Mouse (Mus musculus): ENCODE data around the gene Kctd18. TPM values are rescaled to one million over a fixed set of nuclear protein-coding genes. Genes with fewer than 3 reads are reported as not detected.
"Not testable (repeated sequence)": the region's sequence is repeated elsewhere in the genome, so short reads cannot be mapped to it uniquely, and the experiment has no call there.

The Kctd18 gene
- polyA plus RNA-seq, 1 experiment: 4.8 TPM

GRCm38 (mm10) chr1:58030156-58030871 is 11.6 kb upstream of the Kctd18 start:
- 34% methylated on average over 13 of the region's 13 CpGs for WGBS
- no peak overlapping the region for H3K27ac ChIP-seq (ENCODE audit: insufficient read depth, low read depth, low read length)
- peak; percentile 57 for DNase-seq

GRCm38 (mm10) chr1:58029636-58030117 is 10.9 kb upstream of the Kctd18 start, which contains the start of gene Aox1:
Gene Aox1 (plus strand): TSS chr1:58029931.
- peak; percentile 58 for DNase-seq
- Histone ChIP-seq H3K4me1 (ENCODE audit: control insufficient read depth, insufficient read depth, low read length) (no peaks in the 10 kb centered on the region), H3K36me3 (ENCODE audit: control insufficient read depth, insufficient read depth, low read length) (no peaks in the 10 kb centered on the region), H3K4me3 (ENCODE audit: insufficient read depth, low read depth, low read length) (peak within 1 kb of the TSS; percentile 12), H3K27me3 (replicated peaks; ENCODE audit: control insufficient read depth, insufficient read depth, low read length) (no peaks in the 10 kb centered on the region), H3K27ac (ENCODE audit: insufficient read depth, low read depth, low read length) (no peak within 1 kb of the TSS)
- no peak for TF ChIP-seq CTCF (conservative IDR thresholded peaks at IDR 0.05; ENCODE audit: insufficient read depth, insufficient read length, low read depth, low read length)
- no peak for TF ChIP-seq POLR2A (IDR thresholded peaks at IDR 0.05; ENCODE audit: low read depth, low read length)
- WGBS: 10% methylated on average over 12 of the region's 12 CpGs

More at GRCm38 (mm10) chr1:58030156-58030871, 11.6 kb upstream of the Kctd18 start:
- no peaks in the 10 kb centered on the region for H3K4me1 ChIP-seq (ENCODE audit: control insufficient read depth, insufficient read depth, low read length)
- no peaks in the 10 kb centered on the region for H3K27me3 ChIP-seq (replicated peaks; ENCODE audit: control insufficient read depth, insufficient read depth, low read length)
- TF ChIP-seq CTCF (conservative IDR thresholded peaks at IDR 0.05; ENCODE audit: insufficient read depth, insufficient read length, low read depth, low read length) (no peak), POLR2A (IDR thresholded peaks at IDR 0.05; ENCODE audit: low read depth, low read length) (no peak)
- no peaks in the 10 kb centered on the region for H3K36me3 ChIP-seq (ENCODE audit: control insufficient read depth, insufficient read depth, low read length)
- peak overlapping the region; percentile 12 for H3K4me3 ChIP-seq (ENCODE audit: insufficient read depth, low read depth, low read length)

GRCm38 (mm10) chr1:58027707-58028106 is 9.0 kb upstream of the Kctd18 start:
- no peak overlapping the region for H3K27ac ChIP-seq (ENCODE audit: insufficient read depth, low read depth, low read length)
- DNase-seq: no peak

GRCm38 (mm10) chr1:58006388-58006787 is 12.4 kb downstream of the Kctd18 start:
- not testable (repeated sequence) for H3K27me3 ChIP-seq (replicated peaks; ENCODE audit: control insufficient read depth, insufficient read depth, low read length); H3K27ac ChIP-seq (ENCODE audit: insufficient read depth, low read depth, low read length); H3K4me1 ChIP-seq (ENCODE audit: control insufficient read depth, insufficient read depth, low read length); DNase-seq; H3K36me3 ChIP-seq (ENCODE audit: control insufficient read depth, insufficient read depth, low read length); H3K4me3 ChIP-seq (ENCODE audit: insufficient read depth, low read depth, low read length)
- 88% methylated on average over 7 of the region's 7 CpGs for WGBS

More at GRCm38 (mm10) chr1:58027707-58028106, 9.0 kb upstream of the Kctd18 start:
- no peak overlapping the region for H3K4me3 ChIP-seq (ENCODE audit: insufficient read depth, low read depth, low read length)
- TF ChIP-seq CTCF (conservative IDR thresholded peaks at IDR 0.05; ENCODE audit: insufficient read depth, insufficient read length, low read depth, low read length) (no peak), POLR2A (IDR thresholded peaks at IDR 0.05; ENCODE audit: low read depth, low read length) (no peak)
- no peaks in the 10 kb centered on the region for H3K36me3 ChIP-seq (ENCODE audit: control insufficient read depth, insufficient read depth, low read length)
- no peaks in the 10 kb centered on the region for H3K27me3 ChIP-seq (replicated peaks; ENCODE audit: control insufficient read depth, insufficient read depth, low read length)
- no peaks in the 10 kb centered on the region for H3K4me1 ChIP-seq (ENCODE audit: control insufficient read depth, insufficient read depth, low read length)
- WGBS: 92% methylated on average over 7 of the region's 7 CpGs

- H3K4me1 ChIP-seq (ENCODE audit: control insufficient read depth, insufficient read depth, low read length): no peaks in the 10 kb centered on the region
- DNase-seq: no peak
- no peaks in the 10 kb centered on the region for H3K36me3 ChIP-seq (ENCODE audit: control insufficient read depth, insufficient read depth, low read length)
- no peaks in the 10 kb centered on the region for H3K27me3 ChIP-seq (replicated peaks; ENCODE audit: control insufficient read depth, insufficient read depth, low read length)
- no peak overlapping the region for H3K4me3 ChIP-seq (ENCODE audit: insufficient read depth, low read depth, low read length)
- no peak overlapping the region for H3K27ac ChIP-seq (ENCODE audit: insufficient read depth, low read depth, low read length)
- TF ChIP-seq POLR2A (IDR thresholded peaks at IDR 0.05; ENCODE audit: low read depth, low read length): no peak
- no peak for TF ChIP-seq CTCF (conservative IDR thresholded peaks at IDR 0.05; ENCODE audit: insufficient read depth, insufficient read length, low read depth, low read length)
- 80% methylated on average over 3 of the region's 3 CpGs for WGBS
These were observed 20.6 kb downstream of the Kctd18 start for GRCm38 (mm10) chr1:57998146-57998545.

- no peak for TF ChIP-seq POLR2A (IDR thresholded peaks at IDR 0.05; ENCODE audit: low read depth, low read length)
- TF ChIP-seq CTCF (conservative IDR thresholded peaks at IDR 0.05; ENCODE audit: insufficient read depth, insufficient read length, low read depth, low read length): no peak
- Histone ChIP-seq H3K27me3 (replicated peaks; ENCODE audit: control insufficient read depth, insufficient read depth, low read length) (no peaks in the 10 kb centered on the region), H3K27ac (ENCODE audit: insufficient read depth, low read depth, low read length) (no peak overlapping the region), H3K4me3 (ENCODE audit: insufficient read depth, low read depth, low read length) (peak overlapping the region; percentile 80), H3K4me1 (ENCODE audit: control insufficient read depth, insufficient read depth, low read length) (no peaks in the 10 kb centered on the region), H3K36me3 (ENCODE audit: control insufficient read depth, insufficient read depth, low read length) (no peaks in the 10 kb centered on the region)
- DNase-seq: no peak
- WGBS: under 1% methylated on average over 29 of the region's 29 CpGs
These were observed 22.6 kb downstream of the Kctd18 start for GRCm38 (mm10) chr1:57996133-57996615.

GRCm38 (mm10) chr1:57995432-57996132 is 23.2 kb downstream of the Kctd18 start, which contains the start of gene Sgo2a:
Gene Sgo2a (plus strand): TSS chr1:57995971.
- Histone ChIP-seq H3K27me3 (replicated peaks; ENCODE audit: control insufficient read depth, insufficient read depth, low read length) (no peaks in the 10 kb centered on the region), H3K27ac (ENCODE audit: insufficient read depth, low read depth, low read length) (peak within 1 kb of the TSS; percentile 12; the same call in 1 of the 2 replicates), H3K36me3 (ENCODE audit: control insufficient read depth, insufficient read depth, low read length) (no peaks in the 10 kb centered on the region), H3K4me3 (ENCODE audit: insufficient read depth, low read depth, low read length) (peak within 1 kb of the TSS; percentile 80), H3K4me1 (ENCODE audit: control insufficient read depth, insufficient read depth, low read length) (no peaks in the 10 kb centered on the region)
- TF ChIP-seq POLR2A (IDR thresholded peaks at IDR 0.05; ENCODE audit: low read depth, low read length) (peak; percentile 34), CTCF (conservative IDR thresholded peaks at IDR 0.05; ENCODE audit: insufficient read depth, insufficient read length, low read depth, low read length) (no peak)
- WGBS: 7% methylated on average over 30 of the region's 30 CpGs
- DNase-seq: peak; percentile 94

Measured in kidney, adult 2 months (tissue).